8 mouse cellular contexts compared by ENCODE assay signal in genomic region chr19:46356701-46357138, GRCm38 (mm10). TPM values are rescaled to one million over a fixed set of nuclear protein-coding genes. Genes with fewer than 3 reads are reported as not detected.
DNase-seq lines count a peak whose midpoint lies in the region; ATAC-seq and TF ChIP-seq lines count a peak whose summit lies in the region.

No protein-coding gene starts in this region.

- TF ChIP-seq POLR2A in CH12.LX (IDR thresholded peaks at IDR 0.05; ENCODE audit: low read depth, low read length): peak; percentile 75

- no peak overlapping the region for H3K27ac ChIP-seq in CH12.LX (ENCODE audit: insufficient read depth, low read depth)
- H3K27ac ChIP-seq in forebrain, embryonic 11.5 days (ENCODE audit: low read depth, low read length): no peak overlapping the region
- H3K27ac ChIP-seq in heart, postnatal 0 days (ENCODE audit: low read depth): peak overlapping the region; percentile 84
- peak overlapping the region; percentile 65; the same call in 1 of the 2 replicates for H3K27ac ChIP-seq in liver, embryonic 15.5 days (replicated peaks)
- H3K27ac ChIP-seq in neural tube, embryonic 12.5 days: no peak overlapping the region
- peak overlapping the region; percentile 79 for H3K27ac ChIP-seq in stomach, postnatal 0 days (replicated peaks)

- dilution Hi-C loops in CH12.LX (cut with MboI; ENCODE audit: extremely low pct_ligation_motif_present, extremely low pct_unique_long_range_greater_than_20kb, low sequenced_read_pairs): no loop called here

- H3K4me3 ChIP-seq in CH12.LX (replicated peaks in 1 of 3; ENCODE audit: low read depth in 2 of 3, low read length in 2 of 3, poor library complexity in 1 of 3): peak overlapping the region; percentile 49 to 63 (median 60)
- H3K4me3 ChIP-seq in forebrain, embryonic 11.5 days (ENCODE audit: low read depth, low read length): peak overlapping the region; percentile 43
- H3K4me3 ChIP-seq in heart, postnatal 0 days (ENCODE audit: low read depth, low read length): peak overlapping the region; percentile 55
- H3K4me3 ChIP-seq in liver, embryonic 15.5 days (replicated peaks): peak overlapping the region; percentile 70
- peak overlapping the region; percentile 42 for H3K4me3 ChIP-seq in neural tube, embryonic 12.5 days
- H3K4me3 ChIP-seq in stomach, postnatal 0 days (ENCODE audit: low read depth, low read length): peak overlapping the region; percentile 49

- no peaks in the 10 kb centered on the region for H3K27me3 ChIP-seq in CH12.LX (replicated peaks)
- H3K27me3 ChIP-seq in forebrain, embryonic 11.5 days (ENCODE audit: control insufficient read depth, insufficient read depth, low read length): peaks cover 7% of the 10 kb centered on the region
- H3K27me3 ChIP-seq in heart, postnatal 0 days (ENCODE audit: control insufficient read depth, insufficient read depth, low read length): no peaks in the 10 kb centered on the region
- 0 out of 2 replicates have a peak, but pooled peaks cover 4% of the 10 kb centered on the region for H3K27me3 ChIP-seq in liver, embryonic 15.5 days
- peaks cover 22% of the 10 kb centered on the region for H3K27me3 ChIP-seq in neural tube, embryonic 12.5 days (replicated peaks)
- no peaks in the 10 kb centered on the region for H3K27me3 ChIP-seq in stomach, postnatal 0 days (ENCODE audit: control insufficient read depth, insufficient read depth, low read length)

- H3K79me2 ChIP-seq in CH12.LX (replicated peaks; ENCODE audit: control insufficient read depth, extremely low read depth, insufficient read depth, poor library complexity, severe bottlenecking): no peaks in the 10 kb centered on the region

- peak; percentile 91 for DNase-seq in CH12.LX (ENCODE audit: extremely low read depth)
- peak; percentile 85 for DNase-seq in c-Kit-positive CD71-positive TER-119-negative erythroid progenitor cells, embryonic 14.5 days (ENCODE audit: low read depth)
- DNase-seq in forebrain, embryonic 11.5 days (ENCODE audit: low spot score): peak; percentile 94
- peak; percentile 70 for DNase-seq in heart, postnatal 0 days (ENCODE audit: low spot score)
- peak; percentile 94 for DNase-seq in kidney, postnatal 36 days
- peak; percentile 93 for DNase-seq in stomach, postnatal 0 days (ENCODE audit: low spot score)

- 1% methylated on average over 29 of the region's 29 CpGs for WGBS in forebrain, embryonic 11.5 days
- WGBS in heart, postnatal 0 days: under 1% methylated on average over 29 of the region's 29 CpGs
- WGBS in liver, embryonic 15.5 days (ENCODE audit: insufficient replicate concordance): under 1% methylated on average over 29 of the region's 29 CpGs
- WGBS in neural tube, embryonic 12.5 days: under 1% methylated on average over 29 of the region's 29 CpGs
- WGBS in stomach, postnatal 0 days: under 1% methylated on average over 29 of the region's 29 CpGs

- in situ Hi-C loops in CH12.LX (cut with MboI; ENCODE audit: low pct_ligation_motif_present, low pct_unique_long_range_greater_than_20kb, low sequenced_read_pairs): loop anchor here (5.0 kb wide), 1 partner anchor 36 kb away; no protein-coding TSS in a partner anchor

- peak; percentile 86 for ATAC-seq in forebrain, embryonic 11.5 days (replicated peaks; ENCODE audit: low FRiP score)
- ATAC-seq in heart, postnatal 0 days (ENCODE audit: insufficient read depth, low read depth): peak; percentile 86
- ATAC-seq in liver, embryonic 15.5 days (ENCODE audit: insufficient read depth): peak; percentile 84
- ATAC-seq in neural tube, embryonic 12.5 days (ENCODE audit: low FRiP score, low read depth): peak; percentile 89
- ATAC-seq in stomach, postnatal 0 days (ENCODE audit: low FRiP score, low TSS enrichment): peak; percentile 83

- H3K9me3 ChIP-seq in CH12.LX (replicated peaks; ENCODE audit: low read length): no peaks in the 10 kb centered on the region
- H3K9me3 ChIP-seq in forebrain, embryonic 11.5 days (ENCODE audit: control insufficient read depth, low read length): no peaks in the 10 kb centered on the region
- H3K9me3 ChIP-seq in heart, postnatal 0 days (replicated peaks; ENCODE audit: control insufficient read depth, low read length): no peaks in the 10 kb centered on the region
- H3K9me3 ChIP-seq in liver, embryonic 15.5 days (replicated peaks): no peaks in the 10 kb centered on the region
- 0 out of 2 replicates have a peak, but pooled peaks cover 2% of the 10 kb centered on the region for H3K9me3 ChIP-seq in neural tube, embryonic 12.5 days
- H3K9me3 ChIP-seq in stomach, postnatal 0 days (ENCODE audit: control insufficient read depth, low read length): no peaks in the 10 kb centered on the region

- TF ChIP-seq RAD21 in CH12.LX (IDR thresholded peaks at IDR 0.05; ENCODE audit: low read depth, low read length): no peak

- H3K36me3 ChIP-seq in CH12.LX (replicated peaks in 1 of 2; ENCODE audit: control insufficient read depth in 1 of 2, insufficient read depth in 1 of 2, low read length in 1 of 2): peaks cover 0 to 11% of the 10 kb centered on the region in 2 experiments
- no peaks in the 10 kb centered on the region for H3K36me3 ChIP-seq in forebrain, embryonic 11.5 days (ENCODE audit: control insufficient read depth, insufficient read depth, low read length)
- H3K36me3 ChIP-seq in heart, postnatal 0 days (replicated peaks; ENCODE audit: control insufficient read depth, insufficient read depth, low read length): no peaks in the 10 kb centered on the region
- H3K36me3 ChIP-seq in liver, embryonic 15.5 days (replicated peaks): no peaks in the 10 kb centered on the region
- H3K36me3 ChIP-seq in neural tube, embryonic 12.5 days: no peaks in the 10 kb centered on the region
- no peaks in the 10 kb centered on the region for H3K36me3 ChIP-seq in stomach, postnatal 0 days (ENCODE audit: control insufficient read depth, insufficient read depth, low read length)

- no peak for TF ChIP-seq CTCF in CH12.LX (conservative IDR thresholded peaks at IDR 0.05 in 1 of 2, IDR thresholded peaks at IDR 0.05 in 1 of 2; ENCODE audit: low read depth in 2 of 2, low read length in 2 of 2)
- no peak for TF ChIP-seq CTCF in heart, postnatal 0 days (IDR thresholded peaks at IDR 0.05; ENCODE audit: low read depth)
- no peak for TF ChIP-seq CTCF in stomach, postnatal 0 days (IDR thresholded peaks at IDR 0.05; ENCODE audit: low read depth)

- peak overlapping the region; percentile 69 for H3K9ac ChIP-seq in CH12.LX (ENCODE audit: insufficient read depth, low read depth)
- peak overlapping the region; percentile 57 for H3K9ac ChIP-seq in forebrain, embryonic 11.5 days (ENCODE audit: low read length)
- H3K9ac ChIP-seq in heart, postnatal 0 days (replicated peaks; ENCODE audit: low read depth, low read length): peak overlapping the region; percentile 37; the same call in 1 of the 2 replicates
- H3K9ac ChIP-seq in liver, embryonic 15.5 days: peak overlapping the region; percentile 71
- peak overlapping the region; percentile 56 for H3K9ac ChIP-seq in neural tube, embryonic 12.5 days
- peak overlapping the region; percentile 61 for H3K9ac ChIP-seq in stomach, postnatal 0 days (ENCODE audit: low read length)

- peaks cover 3 to 19% of the 10 kb centered on the region in 2 experiments; a peak in 3 of 4 replicates for H3K4me1 ChIP-seq in CH12.LX (ENCODE audit: control insufficient read depth in 1 of 2, insufficient read depth in 2 of 2)
- H3K4me1 ChIP-seq in forebrain, embryonic 11.5 days (replicated peaks; ENCODE audit: control insufficient read depth, insufficient read depth, low read length): peaks cover 7% of the 10 kb centered on the region; the same call in 1 of the 2 replicates
- 0 out of 2 replicates have a peak, but pooled peaks cover 7% of the 10 kb centered on the region for H3K4me1 ChIP-seq in heart, postnatal 0 days (ENCODE audit: control insufficient read depth, insufficient read depth)
- peaks cover 53% of the 10 kb centered on the region for H3K4me1 ChIP-seq in liver, embryonic 15.5 days (replicated peaks)
- H3K4me1 ChIP-seq in neural tube, embryonic 12.5 days: peaks cover 4% of the 10 kb centered on the region; the same call in 1 of the 2 replicates
- H3K4me1 ChIP-seq in stomach, postnatal 0 days (replicated peaks; ENCODE audit: control insufficient read depth, insufficient read depth): no peaks in the 10 kb centered on the region

- TF ChIP-seq EP300 in CH12.LX (IDR thresholded peaks at IDR 0.05; ENCODE audit: low read length): no peak
- TF ChIP-seq EP300 in heart, postnatal 0 days (IDR thresholded peaks at IDR 0.05; ENCODE audit: low read depth): no peak
- TF ChIP-seq EP300 in stomach, postnatal 0 days (optimal IDR thresholded peaks at IDR 0.05): no peak

- peak overlapping the region; percentile 85 for H3K4me2 ChIP-seq in CH12.LX (ENCODE audit: insufficient read depth, low read depth, poor library complexity, severe bottlenecking)
- H3K4me2 ChIP-seq in forebrain, embryonic 11.5 days (ENCODE audit: low read depth, low read length, severe bottlenecking): peak overlapping the region; percentile 69
- peak overlapping the region; percentile 83 for H3K4me2 ChIP-seq in heart, postnatal 0 days (ENCODE audit: low read depth, low read length)
- peak overlapping the region; percentile 98 for H3K4me2 ChIP-seq in liver, embryonic 15.5 days
- peak overlapping the region; percentile 67 for H3K4me2 ChIP-seq in neural tube, embryonic 12.5 days (replicated peaks)
- peak overlapping the region; percentile 80 for H3K4me2 ChIP-seq in stomach, postnatal 0 days (replicated peaks; ENCODE audit: low read depth)

RNA-seq across cellular contexts. Expression of gene 2310034G01Rik, which starts 6.6 kb away (rescaled TPM):
- total RNA-seq in CH12.LX (2012; rRNA removed) (1.3 and 1.4 TPM in 2 replicates), CH12.LX (2014; rRNA removed) (1.5 and 1.6 TPM in 2 replicates)
- polyA plus RNA-seq in CH12.LX (2012; ENCODE audit: insufficient read length, low read depth): 1.1 and 1.4 TPM in 2 replicates
- polyA plus RNA-seq in forebrain, embryonic 11.5 days (2014; fragmentation: Nextera tagmentation; extraction: Ambion mirVana): 1.3 and 2.7 TPM in 2 replicates
- total RNA-seq in heart, postnatal 0 days (2014; rRNA removed; ENCODE audit: low replicate concordance): 1.5 TPM in 1 of 2 replicates, not detected in the other
- polyA plus RNA-seq in heart, postnatal 0 days (2015; fragmentation: Nextera tagmentation; extraction: Ambion mirVana): 1.1 and 1.3 TPM in 2 replicates
- polyA plus RNA-seq in liver, embryonic 15.5 days (2015; fragmentation: Nextera tagmentation; extraction: Ambion mirVana): 0.22 and 0.46 TPM in 2 replicates
- polyA plus RNA-seq in neural tube, embryonic 12.5 days (2016; fragmentation: Nextera tagmentation; extraction: Ambion mirVana): 2.1 and 2.2 TPM in 2 replicates
- 1.6 and 1.7 TPM in 2 replicates for polyA plus RNA-seq in stomach, postnatal 0 days (2015; fragmentation: Nextera tagmentation; extraction: Ambion mirVana)

RNA-seq across cellular contexts. Expression of gene Mfsd13a, which starts 15.8 kb away (rescaled TPM):
- total RNA-seq in CH12.LX (2012; rRNA removed) (4.9 and 7.6 TPM in 2 replicates), CH12.LX (2014; rRNA removed) (2.8 and 3.1 TPM in 2 replicates)
- polyA plus RNA-seq in CH12.LX (2012; ENCODE audit: insufficient read length, low read depth): 13.2 and 15.9 TPM in 2 replicates
- 7.9 and 8.6 TPM in 2 replicates for polyA plus RNA-seq in forebrain, embryonic 11.5 days (2014; fragmentation: Nextera tagmentation; extraction: Ambion mirVana)
- total RNA-seq in heart, postnatal 0 days (2014; rRNA removed; ENCODE audit: low replicate concordance): 5.2 and 21.8 TPM in 2 replicates
- polyA plus RNA-seq in heart, postnatal 0 days (2015; fragmentation: Nextera tagmentation; extraction: Ambion mirVana): 3.2 and 3.7 TPM in 2 replicates
- polyA plus RNA-seq in liver, embryonic 15.5 days (2015; fragmentation: Nextera tagmentation; extraction: Ambion mirVana): 12.5 and 14.8 TPM in 2 replicates
- polyA plus RNA-seq in neural tube, embryonic 12.5 days (2016; fragmentation: Nextera tagmentation; extraction: Ambion mirVana): 8.5 and 9.3 TPM in 2 replicates
- polyA plus RNA-seq in stomach, postnatal 0 days (2015; fragmentation: Nextera tagmentation; extraction: Ambion mirVana): 5.3 and 7.7 TPM in 2 replicates

RNA-seq across cellular contexts. Expression of gene Cuedc2, which starts 18.2 kb away (rescaled TPM):
- total RNA-seq in CH12.LX (2012; rRNA removed): 95.1 and 102 TPM in 2 replicates
- total RNA-seq in CH12.LX (2014; rRNA removed): 117 and 120 TPM in 2 replicates
- polyA plus RNA-seq in CH12.LX (2012; ENCODE audit: insufficient read length, low read depth): 94.4 and 123 TPM in 2 replicates
- polyA plus RNA-seq in forebrain, embryonic 11.5 days (2014; fragmentation: Nextera tagmentation; extraction: Ambion mirVana): 217 and 242 TPM in 2 replicates
- 91.7 and 114 TPM in 2 replicates for total RNA-seq in heart, postnatal 0 days (2014; rRNA removed; ENCODE audit: low replicate concordance)
- polyA plus RNA-seq in heart, postnatal 0 days (2015; fragmentation: Nextera tagmentation; extraction: Ambion mirVana): 129 and 136 TPM in 2 replicates
- polyA plus RNA-seq in liver, embryonic 15.5 days (2015; fragmentation: Nextera tagmentation; extraction: Ambion mirVana): 73.0 and 82.8 TPM in 2 replicates
- polyA plus RNA-seq in neural tube, embryonic 12.5 days (2016; fragmentation: Nextera tagmentation; extraction: Ambion mirVana): 284 and 289 TPM in 2 replicates
- polyA plus RNA-seq in stomach, postnatal 0 days (2015; fragmentation: Nextera tagmentation; extraction: Ambion mirVana): 75.3 and 77.5 TPM in 2 replicates

RNA-seq across cellular contexts. Expression of gene Fbxl15, which starts 28.7 kb away (rescaled TPM):
- total RNA-seq in CH12.LX (2012; rRNA removed): 9.9 and 10.4 TPM in 2 replicates
- 6.8 and 9.4 TPM in 2 replicates for total RNA-seq in CH12.LX (2014; rRNA removed)
- 7.3 and 7.6 TPM in 2 replicates for polyA plus RNA-seq in CH12.LX (2012; ENCODE audit: insufficient read length, low read depth)
- polyA plus RNA-seq in forebrain, embryonic 11.5 days (2014; fragmentation: Nextera tagmentation; extraction: Ambion mirVana): 22.5 and 25.8 TPM in 2 replicates
- 10.4 and 13.3 TPM in 2 replicates for total RNA-seq in heart, postnatal 0 days (2014; rRNA removed; ENCODE audit: low replicate concordance)
- polyA plus RNA-seq in heart, postnatal 0 days (2015; fragmentation: Nextera tagmentation; extraction: Ambion mirVana): 11.5 and 12.2 TPM in 2 replicates
- 12.2 and 12.4 TPM in 2 replicates for polyA plus RNA-seq in liver, embryonic 15.5 days (2015; fragmentation: Nextera tagmentation; extraction: Ambion mirVana)
- polyA plus RNA-seq in neural tube, embryonic 12.5 days (2016; fragmentation: Nextera tagmentation; extraction: Ambion mirVana): 26.8 and 28.2 TPM in 2 replicates
- polyA plus RNA-seq in stomach, postnatal 0 days (2015; fragmentation: Nextera tagmentation; extraction: Ambion mirVana): 13.2 and 14.8 TPM in 2 replicates

RNA-seq across cellular contexts. Expression of gene Psd, which starts 29.8 kb away (rescaled TPM):
- total RNA-seq in CH12.LX (2012; rRNA removed): 1.3 and 2.2 TPM in 2 replicates
- total RNA-seq in CH12.LX (2014; rRNA removed): 0.39 and 0.70 TPM in 2 replicates
- polyA plus RNA-seq in CH12.LX (2012; ENCODE audit: insufficient read length, low read depth): 20.1 and 20.6 TPM in 2 replicates
- polyA plus RNA-seq in forebrain, embryonic 11.5 days (2014; fragmentation: Nextera tagmentation; extraction: Ambion mirVana): 10.7 and 11.3 TPM in 2 replicates
- 0.97 and 13.4 TPM in 2 replicates for total RNA-seq in heart, postnatal 0 days (2014; rRNA removed; ENCODE audit: low replicate concordance)
- 1.7 and 2.2 TPM in 2 replicates for polyA plus RNA-seq in heart, postnatal 0 days (2015; fragmentation: Nextera tagmentation; extraction: Ambion mirVana)
- 5.0 and 5.7 TPM in 2 replicates for polyA plus RNA-seq in liver, embryonic 15.5 days (2015; fragmentation: Nextera tagmentation; extraction: Ambion mirVana)
- polyA plus RNA-seq in neural tube, embryonic 12.5 days (2016; fragmentation: Nextera tagmentation; extraction: Ambion mirVana): 29.9 and 31.6 TPM in 2 replicates
- 44.9 and 59.2 TPM in 2 replicates for polyA plus RNA-seq in stomach, postnatal 0 days (2015; fragmentation: Nextera tagmentation; extraction: Ambion mirVana)

Comparison
In these comparisons a context has a peak if more than half of its experiments do, and no peak if none do; other contexts are left out.
1. H3K27ac ChIP-seq: peak in heart, postnatal 0 days (single experiment), liver, embryonic 15.5 days (single experiment) and stomach, postnatal 0 days (single experiment); none in CH12.LX (single experiment), forebrain, embryonic 11.5 days (single experiment) and neural tube, embryonic 12.5 days (single experiment).
2. Peak in every context shown above with its lines, with median percentiles within 50 percentile points of each other: DNase-seq, H3K4me2 ChIP-seq, H3K4me3 ChIP-seq, H3K9ac ChIP-seq and ATAC-seq.